Mouse (Mus musculus) heart, postnatal 0 days (tissue): ENCODE measurements around the gene Fam120b.

ENCODE experiments used
- CTCF ChIP-seq: IDR thresholded peaks from 2 replicates; pipeline ENCODE4 v1.5.1; 2016; ENCODE audit warnings: antibody characterized with exemption, control low read depth, low read depth
- EP300 ChIP-seq: IDR thresholded peaks from 2 replicates; pipeline ENCODE4 v1.6.1; 2016; ENCODE audit warnings: antibody characterized with exemption, low read depth

DNA sequence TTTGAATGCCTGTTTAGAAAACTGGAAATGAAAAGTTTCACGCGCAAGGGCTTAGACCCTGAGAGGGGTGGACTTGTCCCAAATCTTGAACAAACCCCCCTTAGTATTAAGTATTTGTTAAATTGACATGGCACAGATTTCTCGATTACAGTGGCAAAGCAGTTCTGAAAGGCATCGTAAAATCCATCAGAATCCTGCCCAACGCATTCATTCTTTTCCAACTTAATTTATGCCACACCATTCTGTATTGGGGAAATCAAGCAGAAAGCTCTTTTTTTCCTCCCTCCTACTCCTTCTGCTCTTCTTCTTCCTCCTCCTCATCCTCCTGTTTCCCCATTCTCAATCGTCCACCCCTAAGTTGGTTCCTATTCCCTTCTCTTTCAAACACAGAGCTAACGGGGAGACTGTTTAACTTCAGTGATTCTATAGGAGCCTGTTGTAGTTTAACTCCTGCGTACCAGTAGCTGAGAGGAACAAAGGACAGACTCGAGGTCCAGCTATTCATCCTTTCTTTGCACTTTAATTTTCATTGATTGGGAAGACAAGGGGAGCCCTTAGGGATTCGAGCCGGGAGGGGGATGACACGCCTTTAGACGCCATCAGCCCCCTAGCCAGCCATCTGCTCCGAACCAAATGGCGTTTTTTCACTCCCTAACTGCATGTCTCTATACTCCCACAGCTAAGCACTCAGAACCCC lies 17.4 kb upstream of the Fam120b start:
- TF ChIP-seq CTCF (no peak), EP300 (no peak)
